Comparison of ENCODE assay signal across 11 mouse cellular contexts in the genomic region with DNA sequence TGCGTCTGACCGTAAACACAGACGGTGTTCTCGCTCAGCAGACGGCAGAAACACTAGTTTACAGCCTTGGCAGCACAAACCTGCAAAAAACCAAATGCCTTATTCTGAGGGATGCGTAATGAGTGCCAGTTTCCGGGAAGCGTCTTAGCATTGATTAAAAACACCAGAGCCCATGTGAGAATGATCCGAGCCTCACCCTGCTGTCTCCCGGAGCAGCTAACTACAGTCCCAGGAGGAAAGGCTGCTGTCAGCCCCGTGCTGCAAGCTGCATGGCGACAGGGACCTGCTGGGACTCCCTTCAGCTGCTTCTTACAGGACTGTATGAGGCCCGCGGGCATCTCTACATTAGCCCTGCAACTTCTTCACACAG.
A peak's percentile ranks its signal among the peaks of the same experiment; 100 is the strongest.
DNase-seq lines count a peak whose midpoint lies in the region; ATAC-seq and TF ChIP-seq lines count a peak whose summit lies in the region.
"Had no signal": no experiment of that assay in that cellular context is flagged by ENCODE, and none has a peak within 500 bp of the region (broad histone marks: within the 10 kb centered on the region; RNA-seq: fewer than 3 reads in every experiment).

No protein-coding gene starts in this region.

- peak; percentile 81 for ATAC-seq in forebrain, postnatal 0 days
- no peak for ATAC-seq in stomach, postnatal 0 days (ENCODE audit: low FRiP score, low TSS enrichment)

- H3K4me2 ChIP-seq in forebrain, postnatal 0 days (ENCODE audit: low read depth), result peak overlapping the region; percentile 43
- H3K4me2 ChIP-seq in stomach, postnatal 0 days (replicated peaks; ENCODE audit: low read depth), result no peak overlapping the region
- H3K4me2 ChIP-seq: embryonic facial prominence, embryonic 13.5 days had no signal

- no peak for TF ChIP-seq CTCF in left cerebral cortex, adult 2 months (IDR thresholded peaks at IDR 0.05)
- TF ChIP-seq CTCF in forebrain, postnatal 0 days (IDR thresholded peaks at IDR 0.05; ENCODE audit: low read depth), result no peak
- no peak for TF ChIP-seq CTCF in stomach, postnatal 0 days (IDR thresholded peaks at IDR 0.05; ENCODE audit: low read depth)

- H3K27ac ChIP-seq in left cerebral cortex, adult 2 months, result no peak overlapping the region
- peak overlapping the region; percentile 76 for H3K27ac ChIP-seq in forebrain, postnatal 0 days (ENCODE audit: low read depth, low read length)
- H3K27ac ChIP-seq in stomach, postnatal 0 days (replicated peaks), result no peak overlapping the region
- H3K27ac ChIP-seq: embryonic facial prominence, embryonic 13.5 days; kidney, postnatal 0 days had no signal

- no peak for TF ChIP-seq EP300 in stomach, postnatal 0 days (optimal IDR thresholded peaks at IDR 0.05)

- H3K36me3 ChIP-seq in forebrain, postnatal 0 days (ENCODE audit: insufficient read depth), result no peaks in the 10 kb centered on the region
- no peaks in the 10 kb centered on the region for H3K36me3 ChIP-seq in stomach, postnatal 0 days (ENCODE audit: control insufficient read depth, insufficient read depth, low read length)
- H3K36me3 ChIP-seq: embryonic facial prominence, embryonic 13.5 days had no signal

- intact Hi-C loops in left cerebral cortex, adult 2 months (cut with DNase I), result loop anchor here (2.0 kb wide), 1 partner anchor 251 kb away; no protein-coding TSS in a partner anchor
- intact Hi-C loops in left cerebral cortex, postnatal 10 days (cut with DNase I), result loop anchor here (5.0 kb wide), 1 partner anchor 255 kb away; a partner anchor contains a TSS

- 0 out of 2 replicates have a peak overlapping the region, but pooled peaks have one; percentile 0 for H3K4me3 ChIP-seq in left cerebral cortex, adult 2 months
- H3K4me3 ChIP-seq in forebrain, postnatal 0 days (ENCODE audit: low read depth, low read length), result peak overlapping the region; percentile 18
- no peak overlapping the region for H3K4me3 ChIP-seq in stomach, postnatal 0 days (ENCODE audit: low read depth, low read length)
- H3K4me3 ChIP-seq: embryonic facial prominence, embryonic 13.5 days; myocyte had no signal

- 18% methylated on average over 14 of the region's 14 CpGs for WGBS in forebrain, postnatal 0 days
- 46% methylated on average over 14 of the region's 14 CpGs for WGBS in stomach, postnatal 0 days

- 0 out of 2 replicates have a peak overlapping the region, but pooled peaks have one; percentile 10 for H3K9ac ChIP-seq in forebrain, postnatal 0 days
- H3K9ac ChIP-seq in stomach, postnatal 0 days (ENCODE audit: low read length), result no peak overlapping the region
- H3K9ac ChIP-seq: embryonic facial prominence, embryonic 13.5 days had no signal

- no peaks in the 10 kb centered on the region for H3K9me3 ChIP-seq in forebrain, postnatal 0 days (ENCODE audit: low read length)
- H3K9me3 ChIP-seq in stomach, postnatal 0 days (ENCODE audit: control insufficient read depth, low read length), result no peaks in the 10 kb centered on the region
- H3K9me3 ChIP-seq: embryonic facial prominence, embryonic 13.5 days had no signal

- peak in 1 of 2 experiments; percentile 12 for DNase-seq in left cerebral cortex, adult 2 months (ENCODE audit: extremely low spot score in 1 of 2, low spot score in 2 of 2)
- DNase-seq in left cerebral cortex, adult 11 months (ENCODE audit: low spot score), result no peak
- DNase-seq in forebrain, postnatal 0 days, result peak; percentile 81
- peak; percentile 10 to 22 for DNase-seq in left cerebral cortex, postnatal 10 days (ENCODE audit: extremely low spot score in 1 of 2, low spot score in 2 of 2)
- DNase-seq in right cerebral cortex, postnatal 10 days (ENCODE audit: low spot score in 2 of 2), result peak; percentile 41 to 56
- DNase-seq in ovary, postnatal 10 days (ENCODE audit: low spot score), result no peak
- DNase-seq in urinary bladder, postnatal 10 days (ENCODE audit: low spot score), result no peak
- DNase-seq in stomach, postnatal 0 days (ENCODE audit: low spot score), result no peak

- no peaks in the 10 kb centered on the region for H3K27me3 ChIP-seq in forebrain, postnatal 0 days (ENCODE audit: insufficient read depth, low read length)
- H3K27me3 ChIP-seq in stomach, postnatal 0 days (ENCODE audit: control insufficient read depth, insufficient read depth, low read length), result no peaks in the 10 kb centered on the region

- H3K4me1 ChIP-seq in forebrain, postnatal 0 days (ENCODE audit: insufficient read depth), result peaks cover 8% of the 10 kb centered on the region; the same call in 1 of the 2 replicates
- no peaks in the 10 kb centered on the region for H3K4me1 ChIP-seq in stomach, postnatal 0 days (replicated peaks; ENCODE audit: control insufficient read depth, insufficient read depth)

Comparison
In these comparisons a context has a peak if more than half of its experiments do, and no peak if none do; other contexts are left out.
1. DNase-seq: peak in forebrain, postnatal 0 days (single experiment), left cerebral cortex, postnatal 10 days (2 of 2) and right cerebral cortex, postnatal 10 days (2 of 2); none in left cerebral cortex, adult 11 months (single experiment), ovary, postnatal 10 days (single experiment), urinary bladder, postnatal 10 days (single experiment) and stomach, postnatal 0 days (single experiment).